Mouse (Mus musculus): ENCODE results near the gene Gm8764. TPM values are rescaled to one million over a fixed set of nuclear protein-coding genes. Genes with fewer than 3 reads are reported as not detected.

Gene Gm8764
- not detected in 2 replicates for polyA plus RNA-seq (2012; rRNA removed)

DNA sequence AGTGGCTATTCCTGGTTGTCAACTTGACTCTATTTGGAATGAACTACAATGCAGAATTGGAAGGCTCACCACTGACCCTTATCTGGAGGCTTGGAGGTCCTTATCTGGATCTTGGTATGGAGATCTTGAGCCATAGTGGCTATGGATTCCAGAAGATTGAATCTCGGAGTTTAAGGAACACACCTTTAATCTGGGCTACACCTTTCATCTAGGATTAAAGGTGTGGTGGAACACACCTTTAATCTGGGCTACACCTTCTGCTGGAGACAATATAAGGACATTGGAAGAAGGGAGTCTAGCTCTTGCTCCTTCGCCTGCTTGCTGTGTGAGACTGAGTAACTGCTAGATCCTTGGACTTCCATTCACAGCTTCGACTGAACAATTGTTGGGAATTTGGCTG lies at the start of gene Gm8764:
Gm8764 (plus strand) TSS at position 301 of the 400 bp plus-strand sequence.

DNA sequence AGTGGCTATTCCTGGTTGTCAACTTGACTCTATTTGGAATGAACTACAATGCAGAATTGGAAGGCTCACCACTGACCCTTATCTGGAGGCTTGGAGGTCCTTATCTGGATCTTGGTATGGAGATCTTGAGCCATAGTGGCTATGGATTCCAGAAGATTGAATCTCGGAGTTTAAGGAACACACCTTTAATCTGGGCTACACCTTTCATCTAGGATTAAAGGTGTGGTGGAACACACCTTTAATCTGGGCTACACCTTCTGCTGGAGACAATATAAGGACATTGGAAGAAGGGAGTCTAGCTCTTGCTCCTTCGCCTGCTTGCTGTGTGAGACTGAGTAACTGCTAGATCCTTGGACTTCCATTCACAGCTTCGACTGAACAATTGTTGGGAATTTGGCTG lies 17.1 kb upstream of the Gm8764 start, which contains the start of gene Gm21293:
Gm21293 (plus strand) TSS at position 301 of the 400 bp plus-strand sequence.

DNA sequence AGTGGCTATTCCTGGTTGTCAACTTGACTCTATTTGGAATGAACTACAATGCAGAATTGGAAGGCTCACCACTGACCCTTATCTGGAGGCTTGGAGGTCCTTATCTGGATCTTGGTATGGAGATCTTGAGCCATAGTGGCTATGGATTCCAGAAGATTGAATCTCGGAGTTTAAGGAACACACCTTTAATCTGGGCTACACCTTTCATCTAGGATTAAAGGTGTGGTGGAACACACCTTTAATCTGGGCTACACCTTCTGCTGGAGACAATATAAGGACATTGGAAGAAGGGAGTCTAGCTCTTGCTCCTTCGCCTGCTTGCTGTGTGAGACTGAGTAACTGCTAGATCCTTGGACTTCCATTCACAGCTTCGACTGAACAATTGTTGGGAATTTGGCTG lies 8.6 kb upstream of the Gm8764 start, which contains the start of gene Gm6763:
Gm6763 (plus strand) TSS at position 301 of the 400 bp plus-strand sequence.

DNA sequence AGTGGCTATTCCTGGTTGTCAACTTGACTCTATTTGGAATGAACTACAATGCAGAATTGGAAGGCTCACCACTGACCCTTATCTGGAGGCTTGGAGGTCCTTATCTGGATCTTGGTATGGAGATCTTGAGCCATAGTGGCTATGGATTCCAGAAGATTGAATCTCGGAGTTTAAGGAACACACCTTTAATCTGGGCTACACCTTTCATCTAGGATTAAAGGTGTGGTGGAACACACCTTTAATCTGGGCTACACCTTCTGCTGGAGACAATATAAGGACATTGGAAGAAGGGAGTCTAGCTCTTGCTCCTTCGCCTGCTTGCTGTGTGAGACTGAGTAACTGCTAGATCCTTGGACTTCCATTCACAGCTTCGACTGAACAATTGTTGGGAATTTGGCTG lies 8.4 kb downstream of the Gm8764 start, which contains the start of gene Gm21304:
Gm21304 (plus strand) TSS at position 301 of the 400 bp plus-strand sequence.

DNA sequence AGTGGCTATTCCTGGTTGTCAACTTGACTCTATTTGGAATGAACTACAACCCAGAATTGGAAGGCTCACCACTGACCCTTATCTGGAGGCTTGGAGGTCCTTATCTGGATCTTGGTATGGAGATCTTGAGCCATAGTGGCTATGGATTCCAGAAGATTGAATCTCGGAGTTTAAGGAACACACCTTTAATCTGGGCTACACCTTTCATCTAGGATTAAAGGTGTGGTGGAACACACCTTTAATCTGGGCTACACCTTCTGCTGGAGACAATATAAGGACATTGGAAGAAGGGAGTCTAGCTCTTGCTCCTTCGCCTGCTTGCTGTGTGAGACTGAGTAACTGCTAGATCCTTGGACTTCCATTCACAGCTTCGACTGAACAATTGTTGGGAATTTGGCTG lies 16.9 kb downstream of the Gm8764 start, which contains the start of gene Gm21312:
Gm21312 (plus strand) TSS at position 301 of the 400 bp plus-strand sequence.

DNA sequence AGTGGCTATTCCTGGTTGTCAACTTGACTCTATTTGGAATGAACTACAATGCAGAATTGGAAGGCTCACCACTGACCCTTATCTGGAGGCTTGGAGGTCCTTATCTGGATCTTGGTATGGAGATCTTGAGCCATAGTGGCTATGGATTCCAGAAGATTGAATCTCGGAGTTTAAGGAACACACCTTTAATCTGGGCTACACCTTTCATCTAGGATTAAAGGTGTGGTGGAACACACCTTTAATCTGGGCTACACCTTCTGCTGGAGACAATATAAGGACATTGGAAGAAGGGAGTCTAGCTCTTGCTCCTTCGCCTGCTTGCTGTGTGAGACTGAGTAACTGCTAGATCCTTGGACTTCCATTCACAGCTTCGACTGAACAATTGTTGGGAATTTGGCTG lies 25.4 kb downstream of the Gm8764 start, which contains the start of gene Gm20765:
Gm20765 (plus strand) TSS at position 301 of the 400 bp plus-strand sequence.

DNA sequence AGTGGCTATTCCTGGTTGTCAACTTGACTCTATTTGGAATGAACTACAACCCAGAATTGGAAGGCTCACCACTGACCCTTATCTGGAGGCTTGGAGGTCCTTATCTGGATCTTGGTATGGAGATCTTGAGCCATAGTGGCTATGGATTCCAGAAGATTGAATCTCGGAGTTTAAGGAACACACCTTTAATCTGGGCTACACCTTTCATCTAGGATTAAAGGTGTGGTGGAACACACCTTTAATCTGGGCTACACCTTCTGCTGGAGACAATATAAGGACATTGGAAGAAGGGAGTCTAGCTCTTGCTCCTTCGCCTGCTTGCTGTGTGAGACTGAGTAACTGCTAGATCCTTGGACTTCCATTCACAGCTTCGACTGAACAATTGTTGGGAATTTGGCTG lies 33.9 kb downstream of the Gm8764 start, which contains the start of gene Gm4340:
Gm4340 (plus strand) TSS at position 301 of the 400 bp plus-strand sequence.

Other genes starting within 250 kb of the Gm8764 start
- not detected in 2 replicates for gene Gm21293, start 17.0 kb upstream of the Gm8764 start, polyA plus RNA-seq (2012; rRNA removed)
- gene Gm6763, start 8.5 kb upstream of the Gm8764 start, polyA plus RNA-seq (2012; rRNA removed) = not detected in 2 replicates
- gene Gm21304, start 8.5 kb downstream of the Gm8764 start, polyA plus RNA-seq (2012; rRNA removed) = not detected in 2 replicates
- not detected in 2 replicates for gene Gm21312, start 17.0 kb downstream of the Gm8764 start, polyA plus RNA-seq (2012; rRNA removed)
- not detected in 2 replicates for gene Gm20765, start 25.5 kb downstream of the Gm8764 start, polyA plus RNA-seq (2012; rRNA removed)
- not detected in 2 replicates for gene Gm4340, start 34.0 kb downstream of the Gm8764 start, polyA plus RNA-seq (2012; rRNA removed)

Measured in liver, embryonic 18 days (tissue).